22 mouse cellular contexts compared by ENCODE assay signal in genomic region chr13:107577809-107578208, GRCm38 (mm10).
A peak's percentile ranks its signal among the peaks of the same experiment; 100 is the strongest.
DNase-seq lines count a peak whose midpoint lies in the region; ATAC-seq and TF ChIP-seq lines count a peak whose summit lies in the region.
"Had no signal": no experiment of that assay in that cellular context is flagged by ENCODE, and none has a peak within 500 bp of the region (broad histone marks: within the 10 kb centered on the region; RNA-seq: fewer than 3 reads in every experiment).

No protein-coding gene starts in this region.

- peaks cover 19% of the 10 kb centered on the region for H3K4me1 ChIP-seq in heart, embryonic 12.5 days (replicated peaks)
- no peaks in the 10 kb centered on the region for H3K4me1 ChIP-seq in heart, adult 2 months (ENCODE audit: control insufficient read depth, insufficient read depth, low read length)
- peaks cover 54% of the 10 kb centered on the region for H3K4me1 ChIP-seq in G1E (ENCODE audit: insufficient read depth, low read depth, low read length)
- H3K4me1 ChIP-seq in liver, embryonic 14.5 days (replicated peaks; ENCODE audit: control insufficient read depth in 2 of 2, insufficient read depth in 2 of 2, low read length in 1 of 2): peaks cover 19 to 35% of the 10 kb centered on the region in 2 experiments
- H3K4me1 ChIP-seq: embryonic facial prominence, embryonic 15.5 days; forebrain, embryonic 12.5 days; limb, embryonic 12.5 days; midbrain, embryonic 12.5 days; neural tube, embryonic 12.5 days had no signal

- intact Hi-C loops in heart, adult 2 months (cut with DNase I): no loop called here
- intact Hi-C loops in gastrocnemius, postnatal 36 days (cut with DNase I): no loop called here

- H3K9me3 ChIP-seq in heart, embryonic 12.5 days (replicated peaks): no peaks in the 10 kb centered on the region
- H3K9me3 ChIP-seq in G1E (replicated peaks): no peaks in the 10 kb centered on the region; the same call in 1 of the 2 replicates
- H3K9me3 ChIP-seq in liver, embryonic 14.5 days (ENCODE audit: control insufficient read depth, low read length): no peaks in the 10 kb centered on the region
- H3K9me3 ChIP-seq: embryonic facial prominence, embryonic 15.5 days; forebrain, embryonic 12.5 days; limb, embryonic 12.5 days; midbrain, embryonic 12.5 days; neural tube, embryonic 12.5 days had no signal

- TF ChIP-seq POLR2A in heart, adult 2 months (IDR thresholded peaks at IDR 0.05; ENCODE audit: insufficient read depth, low read depth, low read length): no peak

- no peaks in the 10 kb centered on the region for H3K27me3 ChIP-seq in heart, embryonic 12.5 days (replicated peaks)
- H3K27me3 ChIP-seq in heart, adult 2 months (ENCODE audit: control insufficient read depth, insufficient read depth, low read length): no peaks in the 10 kb centered on the region
- no peaks in the 10 kb centered on the region for H3K27me3 ChIP-seq in G1E (ENCODE audit: insufficient read depth, low read length)
- H3K27me3 ChIP-seq in liver, embryonic 14.5 days (ENCODE audit: control insufficient read depth, insufficient read depth, low read length): no peaks in the 10 kb centered on the region
- H3K27me3 ChIP-seq: embryonic facial prominence, embryonic 15.5 days; forebrain, embryonic 12.5 days; limb, embryonic 12.5 days; midbrain, embryonic 12.5 days; neural tube, embryonic 12.5 days had no signal

- H3K36me3 ChIP-seq in heart, embryonic 12.5 days: no peaks in the 10 kb centered on the region
- H3K36me3 ChIP-seq in heart, adult 2 months (ENCODE audit: control insufficient read depth, insufficient read depth, low read length): no peaks in the 10 kb centered on the region
- no peaks in the 10 kb centered on the region for H3K36me3 ChIP-seq in G1E (replicated peaks)
- no peaks in the 10 kb centered on the region for H3K36me3 ChIP-seq in liver, embryonic 14.5 days (replicated peaks; ENCODE audit: control insufficient read depth, insufficient read depth, low read depth)
- H3K36me3 ChIP-seq: embryonic facial prominence, embryonic 15.5 days; forebrain, embryonic 12.5 days; limb, embryonic 12.5 days; midbrain, embryonic 12.5 days; neural tube, embryonic 12.5 days had no signal

- H3K4me3 ChIP-seq in heart, embryonic 12.5 days: no peak overlapping the region
- H3K4me3 ChIP-seq in heart, adult 2 months: no peak overlapping the region
- no peak overlapping the region for H3K4me3 ChIP-seq in G1E (ENCODE audit: low read depth, low read length)
- peak overlapping the region in 1 of 2 experiments; percentile 27; a peak in 1 of 4 replicates for H3K4me3 ChIP-seq in liver, embryonic 14.5 days (ENCODE audit: insufficient read depth in 1 of 2, low read depth in 2 of 2, low read length in 2 of 2)
- H3K4me3 ChIP-seq: embryonic facial prominence, embryonic 15.5 days; forebrain, embryonic 12.5 days; limb, embryonic 12.5 days; midbrain, embryonic 12.5 days; neural tube, embryonic 12.5 days had no signal

- ATAC-seq in heart, embryonic 12.5 days (ENCODE audit: insufficient number of reproducible peaks, low FRiP score): peak; percentile 79
- ATAC-seq in G1E (ENCODE audit: extremely low read depth, insufficient number of reproducible peaks, low FRiP score, poor library complexity, severe bottlenecking): peak; percentile 47
- ATAC-seq in liver, embryonic 14.5 days (ENCODE audit: insufficient read depth): peak; percentile 88
- ATAC-seq: hindbrain, embryonic 16.5 days; intestine, embryonic 16.5 days; Patski had no signal

- no peak for TF ChIP-seq CTCF in heart, adult 2 months (IDR thresholded peaks at IDR 0.05)
- TF ChIP-seq CTCF in G1E (IDR thresholded peaks at IDR 0.05; ENCODE audit: low read depth, low read length): no peak
- no peak for TF ChIP-seq CTCF in liver, embryonic 14.5 days (IDR thresholded peaks at IDR 0.05; ENCODE audit: low read depth)

- H3K9ac ChIP-seq in heart, embryonic 12.5 days: no peak overlapping the region
- no peak overlapping the region for H3K9ac ChIP-seq in heart, adult 2 months (ENCODE audit: low read depth, low read length)
- H3K9ac ChIP-seq in liver, embryonic 14.5 days (replicated peaks): peak overlapping the region; percentile 27; the same call in 1 of the 2 replicates
- H3K9ac ChIP-seq: embryonic facial prominence, embryonic 15.5 days; forebrain, embryonic 12.5 days; limb, embryonic 12.5 days; midbrain, embryonic 12.5 days; neural tube, embryonic 12.5 days had no signal

- WGBS in heart, embryonic 12.5 days: 51% methylated on average over 8 of the region's 8 CpGs
- WGBS in heart, adult 2 months: 63% methylated on average over 8 of the region's 8 CpGs
- 24% methylated on average over 8 of the region's 8 CpGs for WGBS in liver, embryonic 14.5 days (ENCODE audit: insufficient replicate concordance)

- TF ChIP-seq EP300 in heart, adult 2 months (IDR thresholded peaks at IDR 0.05; ENCODE audit: insufficient read depth, low read depth, low read length): no peak
- TF ChIP-seq EP300 in liver, embryonic 14.5 days (IDR thresholded peaks at IDR 0.05; ENCODE audit: low read depth): no peak

- H3K27ac ChIP-seq in heart, embryonic 12.5 days (ENCODE audit: poor library complexity, severe bottlenecking): no peak overlapping the region
- no peak overlapping the region for H3K27ac ChIP-seq in heart, adult 2 months
- peak overlapping the region; percentile 65 for H3K27ac ChIP-seq in liver, embryonic 14.5 days
- H3K27ac ChIP-seq: embryonic facial prominence, embryonic 15.5 days; forebrain, embryonic 12.5 days; limb, embryonic 12.5 days; midbrain, embryonic 12.5 days; neural tube, embryonic 12.5 days had no signal

- no peaks in the 10 kb centered on the region for H3K79me2 ChIP-seq in heart, adult 2 months (replicated peaks; ENCODE audit: control insufficient read depth, insufficient read depth, low read length)

- no peak for DNase-seq in heart, adult 2 months
- no peak for DNase-seq in G1E (ENCODE audit: low spot score)
- peak; percentile 53 for DNase-seq in c-Kit-positive CD71-positive TER-119-positive erythroid progenitor cells, embryonic 14.5 days (ENCODE audit: low spot score)
- peak; percentile 28 to 45 (median 35) for DNase-seq in liver, embryonic 14.5 days (ENCODE audit: low read depth in 3 of 3, low spot score in 3 of 3)
- no peak for DNase-seq in cerebellum, adult 11-12 months
- DNase-seq in gastrocnemius, postnatal 36 days: no peak
- no peak for DNase-seq in kidney, postnatal 25 days
- DNase-seq: adrenal gland, postnatal 10 days; cerebellum, adult 11 months; cerebellum, postnatal 25 days; gastrocnemius, postnatal 10 days; kidney, postnatal 4 days; lung, postnatal 10 days had no signal

- H3K4me2 ChIP-seq in heart, embryonic 12.5 days: 0 out of 2 replicates have a peak overlapping the region, but pooled peaks have one; percentile 13
- peak overlapping the region; percentile 61 for H3K4me2 ChIP-seq in liver, embryonic 14.5 days (ENCODE audit: low read depth)
- H3K4me2 ChIP-seq: embryonic facial prominence, embryonic 15.5 days; forebrain, embryonic 12.5 days; limb, embryonic 12.5 days; midbrain, embryonic 12.5 days; neural tube, embryonic 12.5 days had no signal

Comparison
In these comparisons a context has a peak if more than half of its experiments do, and no peak if none do; other contexts are left out.
1. DNase-seq: peak in c-Kit-positive CD71-positive TER-119-positive erythroid progenitor cells, embryonic 14.5 days (single experiment) and liver, embryonic 14.5 days (3 of 3); none in heart, adult 2 months (0 of 2), G1E (single experiment), cerebellum, adult 11-12 months (single experiment), gastrocnemius, postnatal 36 days (0 of 2) and kidney, postnatal 25 days (0 of 2).
2. Peak in every context shown above with its lines, with median percentiles within 50 percentile points of each other: ATAC-seq.